Mouse (Mus musculus): ENCODE measurements at regions not wholly inside any gene's neighbourhood (a gene's known extent, or its start where the extent isn't known, plus 50 kb on each side); places are given as distances from the start of the nearest gene placed in this dataset.

GRCm38 (mm10) chr6:127247343-127247742 lies 95.3 kb upstream of the Ccnd2 start:
- TF ChIP-seq CTCF (IDR thresholded peaks at IDR 0.05; ENCODE audit: low read depth): no peak
- no peak for TF ChIP-seq EP300 (IDR thresholded peaks at IDR 0.05; ENCODE audit: low read depth)
- H3K9me3 ChIP-seq (replicated peaks; ENCODE audit: control insufficient read depth, low read length): 0 out of 2 replicates have a peak, but pooled peaks cover 3% of the 10 kb centered on the region
- no peaks in the 10 kb centered on the region for H3K4me1 ChIP-seq (ENCODE audit: control insufficient read depth, insufficient read depth)
- H3K27me3 ChIP-seq (ENCODE audit: control insufficient read depth, insufficient read depth, low read length): no peaks in the 10 kb centered on the region
- H3K9ac ChIP-seq (replicated peaks; ENCODE audit: low read depth, low read length): no peak overlapping the region
- no peak overlapping the region for H3K4me3 ChIP-seq (ENCODE audit: low read depth, low read length)
- H3K27ac ChIP-seq (ENCODE audit: low read depth): no peak overlapping the region
- no peaks in the 10 kb centered on the region for H3K36me3 ChIP-seq (replicated peaks; ENCODE audit: control insufficient read depth, insufficient read depth, low read length)
- no peak for ATAC-seq (ENCODE audit: insufficient read depth, low read depth)
- DNase-seq (ENCODE audit: low spot score): no peak
- WGBS: 45% methylated on average over 5 of the region's 5 CpGs
- H3K4me2 ChIP-seq (ENCODE audit: low read depth, low read length): no peak overlapping the region

- no peak for DNase-seq (ENCODE audit: low spot score)
- Histone ChIP-seq H3K27ac (ENCODE audit: low read depth) (no peak overlapping the region), H3K9me3 (replicated peaks; ENCODE audit: control insufficient read depth, low read length) (no peaks in the 10 kb centered on the region), H3K36me3 (replicated peaks; ENCODE audit: control insufficient read depth, insufficient read depth, low read length) (no peaks in the 10 kb centered on the region), H3K4me3 (ENCODE audit: low read depth, low read length) (no peak overlapping the region), H3K27me3 (ENCODE audit: control insufficient read depth, insufficient read depth, low read length) (no peaks in the 10 kb centered on the region), H3K4me2 (ENCODE audit: low read depth, low read length) (no peak overlapping the region), H3K9ac (replicated peaks; ENCODE audit: low read depth, low read length) (no peak overlapping the region), H3K4me1 (ENCODE audit: control insufficient read depth, insufficient read depth) (no peaks in the 10 kb centered on the region)
- WGBS: 69% methylated on average over 8 of the region's 8 CpGs
- no peak for ATAC-seq (ENCODE audit: insufficient read depth, low read depth)
- TF ChIP-seq CTCF (IDR thresholded peaks at IDR 0.05; ENCODE audit: low read depth) (no peak), EP300 (IDR thresholded peaks at IDR 0.05; ENCODE audit: low read depth) (no peak)
Observed at GRCm38 (mm10) chr6:127250181-127250873, 98.3 kb upstream of the Ccnd2 start.

GRCm38 (mm10) chr6:127250874-127251670 lies 99.1 kb upstream of the Ccnd2 start:
- no peaks in the 10 kb centered on the region for H3K27me3 ChIP-seq (ENCODE audit: control insufficient read depth, insufficient read depth, low read length)
- no peaks in the 10 kb centered on the region for H3K4me1 ChIP-seq (ENCODE audit: control insufficient read depth, insufficient read depth)
- no peak overlapping the region for H3K4me3 ChIP-seq (ENCODE audit: low read depth, low read length)
- no peak for TF ChIP-seq EP300 (IDR thresholded peaks at IDR 0.05; ENCODE audit: low read depth)
- TF ChIP-seq CTCF (IDR thresholded peaks at IDR 0.05; ENCODE audit: low read depth): no peak
- no peak overlapping the region for H3K4me2 ChIP-seq (ENCODE audit: low read depth, low read length)
- 38% methylated on average over 11 of the region's 11 CpGs for WGBS
- ATAC-seq (ENCODE audit: insufficient read depth, low read depth) (no peak), DNase-seq (ENCODE audit: low spot score) (no peak)
- no peaks in the 10 kb centered on the region for H3K36me3 ChIP-seq (replicated peaks; ENCODE audit: control insufficient read depth, insufficient read depth, low read length)
- H3K9me3 ChIP-seq (replicated peaks; ENCODE audit: control insufficient read depth, low read length): no peaks in the 10 kb centered on the region
- no peak overlapping the region for H3K27ac ChIP-seq (ENCODE audit: low read depth)
- no peak overlapping the region for H3K9ac ChIP-seq (replicated peaks; ENCODE audit: low read depth, low read length)

GRCm38 (mm10) chr6:127251671-127251985 lies 99.6 kb upstream of the Ccnd2 start:
- Histone ChIP-seq H3K27ac (ENCODE audit: low read depth) (no peak overlapping the region), H3K4me3 (ENCODE audit: low read depth, low read length) (no peak overlapping the region), H3K36me3 (replicated peaks; ENCODE audit: control insufficient read depth, insufficient read depth, low read length) (no peaks in the 10 kb centered on the region), H3K9me3 (replicated peaks; ENCODE audit: control insufficient read depth, low read length) (no peaks in the 10 kb centered on the region), H3K4me1 (ENCODE audit: control insufficient read depth, insufficient read depth) (no peaks in the 10 kb centered on the region), H3K27me3 (ENCODE audit: control insufficient read depth, insufficient read depth, low read length) (no peaks in the 10 kb centered on the region), H3K9ac (replicated peaks; ENCODE audit: low read depth, low read length) (no peak overlapping the region), H3K4me2 (ENCODE audit: low read depth, low read length) (no peak overlapping the region)
- TF ChIP-seq CTCF (IDR thresholded peaks at IDR 0.05; ENCODE audit: low read depth) (no peak), EP300 (IDR thresholded peaks at IDR 0.05; ENCODE audit: low read depth) (no peak)
- ATAC-seq (ENCODE audit: insufficient read depth, low read depth) (no peak), DNase-seq (ENCODE audit: low spot score) (no peak)
- 9% methylated on average over 5 of the region's 5 CpGs for WGBS

- no peak for DNase-seq (ENCODE audit: low spot score)
- no peaks in the 10 kb centered on the region for H3K27me3 ChIP-seq (ENCODE audit: control insufficient read depth, insufficient read depth, low read length)
- no peaks in the 10 kb centered on the region for H3K4me1 ChIP-seq (ENCODE audit: control insufficient read depth, insufficient read depth)
- WGBS: 22% methylated on average over 3 of the region's 3 CpGs
- no peak overlapping the region for H3K4me2 ChIP-seq (ENCODE audit: low read depth, low read length)
- H3K36me3 ChIP-seq (replicated peaks; ENCODE audit: control insufficient read depth, insufficient read depth, low read length): no peaks in the 10 kb centered on the region
- TF ChIP-seq CTCF (IDR thresholded peaks at IDR 0.05; ENCODE audit: low read depth) (no peak), EP300 (IDR thresholded peaks at IDR 0.05; ENCODE audit: low read depth) (no peak)
- no peak overlapping the region for H3K9ac ChIP-seq (replicated peaks; ENCODE audit: low read depth, low read length)
- H3K27ac ChIP-seq (ENCODE audit: low read depth): no peak overlapping the region
- no peak for ATAC-seq (ENCODE audit: insufficient read depth, low read depth)
- H3K9me3 ChIP-seq (replicated peaks; ENCODE audit: control insufficient read depth, low read length): no peaks in the 10 kb centered on the region
- H3K4me3 ChIP-seq (ENCODE audit: low read depth, low read length): no peak overlapping the region
Observed at GRCm38 (mm10) chr6:127252000-127252721, 100.2 kb upstream of the Ccnd2 start.

All from heart, postnatal 0 days (tissue).